Mouse (Mus musculus): ENCODE data around the gene Gm10696. TPM values are rescaled to one million over a fixed set of nuclear protein-coding genes. Genes with fewer than 3 reads are reported as not detected.
"Not testable (repeated sequence)": the region's sequence is repeated elsewhere in the genome, so short reads cannot be mapped to it uniquely, and the experiment has no call there.

Gm10696 gene
- polyA plus RNA-seq (2015; fragmentation: Nextera tagmentation; extraction: Ambion mirVana), result not detected in 2 replicates

DNA sequence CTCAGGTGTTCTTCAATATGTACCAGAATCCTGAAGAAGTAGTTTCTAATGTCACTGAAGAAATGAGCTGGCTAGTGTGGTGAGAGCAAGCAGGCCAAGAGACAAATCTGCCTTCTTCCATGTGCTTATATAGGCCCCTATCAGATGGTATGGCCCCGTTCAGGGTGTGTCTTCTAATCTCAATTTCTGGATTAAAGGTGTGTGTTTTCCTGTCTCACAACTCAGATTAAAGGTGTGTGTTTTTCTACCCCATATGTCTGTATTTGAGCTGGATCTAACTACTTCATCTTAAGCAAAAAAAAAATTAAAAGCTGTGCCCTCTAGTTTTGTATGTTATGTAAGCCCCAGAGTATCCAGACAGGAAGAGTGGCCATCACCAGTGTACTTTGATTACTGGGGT lies at the start of gene Gm10696:
Gene Gm10696, minus strand, starts transcription at position 101 of the 400 bp plus-strand sequence.
- WGBS (ENCODE audit: insufficient replicate concordance), result 67% methylated on average over 1 of the region's 1 CpGs
- ATAC-seq, result not testable (repeated sequence)

DNA sequence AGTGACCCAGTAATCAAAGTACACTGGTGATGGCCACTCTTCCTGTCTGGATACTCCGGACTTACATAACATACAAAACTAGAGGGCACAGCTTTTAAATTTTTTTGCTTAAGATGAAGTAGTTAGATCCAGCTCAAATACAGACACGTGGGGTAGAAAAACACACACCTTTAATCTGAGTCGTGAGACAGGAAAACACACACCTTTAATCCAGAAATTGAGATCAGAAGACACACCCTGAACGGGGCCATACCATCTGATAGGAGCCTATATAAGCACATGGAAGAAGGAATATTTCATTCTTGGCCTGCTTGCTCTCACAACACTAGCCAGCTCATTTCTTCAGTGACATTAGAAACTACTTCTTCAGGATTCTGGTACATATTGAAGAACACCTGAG lies 18.4 kb upstream of the Gm10696 start, which contains the start of gene Gm5286:
Gene Gm5286, plus strand, starts transcription at position 301 of the 400 bp plus-strand sequence.
- not testable (repeated sequence) for H3K4me3 ChIP-seq (ENCODE audit: low read depth, low read length); H3K27me3 ChIP-seq (ENCODE audit: insufficient read depth, low read length); ATAC-seq; H3K9me3 ChIP-seq (ENCODE audit: low read length); H3K27ac ChIP-seq (ENCODE audit: low read depth); H3K36me3 ChIP-seq (replicated peaks; ENCODE audit: insufficient read depth, low read length); DNase-seq; H3K4me1 ChIP-seq (ENCODE audit: insufficient read depth); H3K4me2 ChIP-seq (ENCODE audit: low read depth, low read length); H3K9ac ChIP-seq (replicated peaks)
- WGBS (ENCODE audit: insufficient replicate concordance), result 63% methylated on average over 2 of the region's 4 CpGs

More for the DNA sequence above, at the start of gene Gm10696:
- H3K9me3 ChIP-seq (ENCODE audit: low read length); H3K36me3 ChIP-seq (replicated peaks; ENCODE audit: insufficient read depth, low read length); H3K9ac ChIP-seq (replicated peaks); H3K4me3 ChIP-seq (ENCODE audit: low read depth, low read length); H3K4me1 ChIP-seq (ENCODE audit: insufficient read depth); H3K4me2 ChIP-seq (ENCODE audit: low read depth, low read length); DNase-seq; H3K27ac ChIP-seq (ENCODE audit: low read depth); H3K27me3 ChIP-seq (ENCODE audit: insufficient read depth, low read length): not testable (repeated sequence)

DNA sequence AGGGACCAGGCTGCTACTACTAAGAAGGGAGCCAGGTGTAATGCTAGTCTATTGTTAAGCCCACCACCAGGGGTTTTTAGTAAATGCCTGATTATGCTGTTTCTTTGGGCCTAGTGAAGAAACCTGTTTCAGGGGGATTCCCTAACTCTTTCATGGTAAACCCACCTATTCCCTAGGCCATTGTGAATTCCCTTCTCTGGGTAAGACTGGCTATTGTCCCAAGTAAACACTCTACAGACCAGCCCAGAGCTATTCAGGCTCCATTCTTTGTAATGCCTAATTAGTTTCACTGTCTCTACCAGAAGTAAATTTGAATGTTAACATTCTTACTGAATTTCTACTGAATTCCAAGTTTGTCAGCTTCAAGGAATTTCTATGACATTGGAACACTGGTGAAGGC lies 10.6 kb downstream of the Gm10696 start:
- H3K36me3 ChIP-seq (replicated peaks; ENCODE audit: insufficient read depth, low read length); H3K9ac ChIP-seq (replicated peaks); ATAC-seq; H3K4me1 ChIP-seq (ENCODE audit: insufficient read depth); DNase-seq; H3K27ac ChIP-seq (ENCODE audit: low read depth); H3K9me3 ChIP-seq (ENCODE audit: low read length); H3K4me3 ChIP-seq (ENCODE audit: low read depth, low read length); H3K4me2 ChIP-seq (ENCODE audit: low read depth, low read length); H3K27me3 ChIP-seq (ENCODE audit: insufficient read depth, low read length): not testable (repeated sequence)

Other genes starting within 250 kb of the Gm10696 start
- gene Gm9117, start 234.7 kb downstream of the Gm10696 start, polyA plus RNA-seq (2015; fragmentation: Nextera tagmentation; extraction: Ambion mirVana), result not detected in 2 replicates
- gene Tdpoz5, start 216.9 kb downstream of the Gm10696 start, polyA plus RNA-seq (2015; fragmentation: Nextera tagmentation; extraction: Ambion mirVana), result not detected in 2 replicates
- not detected in 2 replicates for gene Gm9125, start 123.3 kb downstream of the Gm10696 start, polyA plus RNA-seq (2015; fragmentation: Nextera tagmentation; extraction: Ambion mirVana)
- not detected in 2 replicates for gene Gm10697, start 105.5 kb downstream of the Gm10696 start, polyA plus RNA-seq (2015; fragmentation: Nextera tagmentation; extraction: Ambion mirVana)
- gene Gm5286, start 18.5 kb upstream of the Gm10696 start, polyA plus RNA-seq (2015; fragmentation: Nextera tagmentation; extraction: Ambion mirVana), result not detected in 2 replicates
- gene Gm4778, start 85.8 kb upstream of the Gm10696 start, polyA plus RNA-seq (2015; fragmentation: Nextera tagmentation; extraction: Ambion mirVana), result not detected in 2 replicates
- 15.6 and 16.3 TPM in 2 replicates for gene Them4, start 131.9 kb upstream of the Gm10696 start, polyA plus RNA-seq (2015; fragmentation: Nextera tagmentation; extraction: Ambion mirVana)
- gene Them5, start 163.9 kb upstream of the Gm10696 start, polyA plus RNA-seq (2015; fragmentation: Nextera tagmentation; extraction: Ambion mirVana), result not detected in 2 replicates
- gene C2cd4d, start 184.2 kb upstream of the Gm10696 start, polyA plus RNA-seq (2015; fragmentation: Nextera tagmentation; extraction: Ambion mirVana), result 0.24 and 0.34 TPM in 2 replicates
- gene Rorc, start 194.6 kb upstream of the Gm10696 start, polyA plus RNA-seq (2015; fragmentation: Nextera tagmentation; extraction: Ambion mirVana), result 5.4 and 6.6 TPM in 2 replicates
- gene Lingo4, start 220.3 kb upstream of the Gm10696 start, polyA plus RNA-seq (2015; fragmentation: Nextera tagmentation; extraction: Ambion mirVana), result 0.38 and 0.46 TPM in 2 replicates
- gene Tdrkh, start 235.1 kb upstream of the Gm10696 start, polyA plus RNA-seq (2015; fragmentation: Nextera tagmentation; extraction: Ambion mirVana), result 7.1 and 7.7 TPM in 2 replicates